Mouse (Mus musculus): ENCODE data around the gene Acap1.

DNA sequence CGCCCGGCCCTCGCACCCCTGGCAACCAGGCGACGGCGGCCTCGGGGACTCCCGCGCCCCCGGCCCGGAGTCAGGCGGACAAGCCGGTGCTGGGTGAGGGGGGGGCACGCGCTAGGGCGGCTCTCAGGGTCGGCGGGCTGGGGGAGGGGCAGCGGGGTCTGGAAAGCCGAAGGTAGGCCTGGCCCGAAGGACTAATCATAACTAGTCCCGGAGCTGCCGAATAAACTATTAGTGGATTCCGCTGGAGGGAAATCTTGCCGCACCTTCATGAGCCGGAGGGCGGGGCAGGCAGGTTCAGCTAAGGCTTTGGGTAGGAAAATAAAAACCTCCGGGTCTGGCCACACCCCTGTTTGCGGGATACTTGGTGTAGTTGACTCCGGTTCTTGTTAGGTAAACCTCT lies 40.8 kb upstream of the Acap1 start:
- TF ChIP-seq ZNF384 (IDR thresholded peaks at IDR 0.05; ENCODE audit: low read depth, low read length) (no peak), ZC3H11A (IDR thresholded peaks at IDR 0.05; ENCODE audit: borderline replicate concordance, low read depth, low read length) (no peak), MAFK (IDR thresholded peaks at IDR 0.05; ENCODE audit: insufficient read depth, low read depth, low read length) (no peak), CHD2 (IDR thresholded peaks at IDR 0.05; ENCODE audit: low read depth, low read length) (no peak), HCFC1 (IDR thresholded peaks at IDR 0.05; ENCODE audit: borderline replicate concordance, insufficient read depth, low read length) (no peak)

All from ES-E14 (cell line).